Mouse (Mus musculus): ENCODE results near the gene Gjb4.

The Gjb4 gene

DNA sequence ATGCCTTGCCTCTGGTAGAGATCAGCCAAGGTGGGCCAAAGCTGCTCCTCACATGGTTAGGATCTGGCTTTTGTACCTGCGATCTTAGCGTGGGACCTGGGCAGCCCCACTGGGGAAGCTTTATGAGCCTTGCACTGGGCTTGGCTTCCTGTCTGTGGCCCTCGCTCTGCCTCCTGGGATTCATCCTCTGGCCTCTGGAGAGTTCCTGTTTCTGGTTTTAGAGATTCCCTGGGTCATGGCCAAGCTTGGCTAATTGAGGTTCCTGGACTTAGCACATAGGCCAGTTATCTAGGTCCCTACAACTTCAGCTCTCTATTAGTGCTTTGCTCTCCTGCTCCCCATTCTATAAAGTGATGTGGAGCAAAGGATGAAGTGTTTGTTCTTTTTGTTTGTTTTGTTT lies 50.1 kb downstream of the Gjb4 start:
- DNase-seq: no peak
